Mouse (Mus musculus) forebrain, embryonic 15.5 days (tissue): ENCODE data around the gene Axdnd1. TPM values are rescaled to one million over a fixed set of nuclear protein-coding genes. Genes with fewer than 3 reads are reported as not detected.
"Not testable (repeated sequence)": the region's sequence is repeated elsewhere in the genome, so short reads cannot be mapped to it uniquely, and the experiment has no call there.

ENCODE experiments used
- ATAC-seq: fragments of 200-750 bp; cut with Nextera tagmentation; replicated peaks from 2 replicates; pipeline ENCODE4 v1.8.0; 2017; ENCODE audit warnings: mild to moderate bottlenecking, moderate TSS enrichment, moderate library complexity
- H3K27ac ChIP-seq: fragments of 300-500 bp; sonication (generic); replicated peaks from 2 replicates; pipeline ENCODE4 v1.5.1; 2015; ENCODE audit warnings: mild to moderate bottlenecking, inconsistent platforms
- H3K27me3 ChIP-seq: fragments of 300-500 bp; sonication (generic); 2 replicates; pipeline ENCODE4 v1.6.1; 2015; ENCODE audit warnings: inconsistent platforms
- H3K36me3 ChIP-seq: fragments of 300-500 bp; sonication (generic); 2 replicates; pipeline ENCODE4 v1.6.1; 2015; ENCODE audit warnings: mild to moderate bottlenecking, inconsistent platforms
- H3K4me1 ChIP-seq: fragments of 300-500 bp; sonication (generic); 2 replicates; pipeline ENCODE4 v1.6.1; 2015; ENCODE audit warnings: inconsistent platforms
- H3K4me2 ChIP-seq: fragments of 300-500 bp; sonication (generic); replicated peaks from 2 replicates; pipeline ENCODE4 v1.6.1; 2015; ENCODE audit warnings: mild to moderate bottlenecking, inconsistent platforms
- H3K4me3 ChIP-seq: fragments of 300-500 bp; sonication (generic); 2 replicates; pipeline ENCODE4 v1.5.1; 2015; ENCODE audit warnings: mild to moderate bottlenecking, inconsistent platforms
- H3K9ac ChIP-seq: fragments of 300-500 bp; sonication (generic); replicated peaks from 2 replicates; pipeline ENCODE4 v1.6.1; 2015; ENCODE audit warnings: mild to moderate bottlenecking, inconsistent platforms
- H3K9me3 ChIP-seq: fragments of 300-500 bp; sonication (generic); 2 replicates; pipeline ENCODE4 v1.6.1; 2016; ENCODE audit warnings: inconsistent platforms
- WGBS: fragments of 180-500 bp; shearing (Covaris S2); methylation state at CpG from one replicate; pipeline ENCODE4 v1.1.7; 2015; ENCODE audit warnings: mixed read lengths; 5-methylcytosine and 5-hydroxymethylcytosine counted together
- polyA plus RNA-seq: library from polyadenylated mRNA; unstranded; fragments of >200 nt; fragmentation: Nextera tagmentation; extraction: Ambion mirVana; gene quantifications from 2 replicates; pipeline ENCODE4 v1.2.1, GENCODE M21; 2015

The Axdnd1 gene
- polyA plus RNA-seq, 1 experiment from 2014 or later = 0.31 TPM

GRCm38 (mm10) chr1:156432498-156432897, 11.5 kb upstream of the Axdnd1 start:
- Histone ChIP-seq H3K9ac (no peak overlapping the region), H3K4me3 (no peak overlapping the region), H3K27ac (no peak overlapping the region), H3K27me3 (no peaks in the 10 kb centered on the region), H3K9me3 (no peaks in the 10 kb centered on the region), H3K36me3 (peaks cover 21% of the 10 kb centered on the region), H3K4me1 (no peaks in the 10 kb centered on the region), H3K4me2 (no peak overlapping the region)
- no peak for ATAC-seq
- WGBS = 84% methylated on average over 10 of the region's 10 CpGs

- Histone ChIP-seq H3K27ac (no peak overlapping the region), H3K4me1 (no peaks in the 10 kb centered on the region), H3K36me3 (peaks cover 13% of the 10 kb centered on the region; the same call in 1 of the 2 replicates), H3K4me2 (no peak overlapping the region), H3K9ac (no peak overlapping the region), H3K27me3 (no peaks in the 10 kb centered on the region), H3K4me3 (no peak overlapping the region), H3K9me3 (no peaks in the 10 kb centered on the region)
- no peak for ATAC-seq
- WGBS = 56% methylated on average over 6 of the region's 6 CpGs
Measured at GRCm38 (mm10) chr1:156428434-156428833, 7.5 kb upstream of the Axdnd1 start.

GRCm38 (mm10) chr1:156425746-156426145, 4.8 kb upstream of the Axdnd1 start:
- Histone ChIP-seq H3K27ac (no peak overlapping the region), H3K9ac (no peak overlapping the region), H3K4me2 (no peak overlapping the region), H3K36me3 (0 out of 2 replicates have a peak, but pooled peaks cover 6% of the 10 kb centered on the region), H3K9me3 (no peaks in the 10 kb centered on the region), H3K4me3 (no peak overlapping the region), H3K4me1 (peaks cover 5% of the 10 kb centered on the region; the same call in 1 of the 2 replicates), H3K27me3 (no peaks in the 10 kb centered on the region)
- ATAC-seq = no peak
- WGBS = 96% methylated on average over 4 of the region's 4 CpGs

- WGBS = 85% methylated on average over 3 of the region's 3 CpGs
- Histone ChIP-seq H3K9me3 (no peaks in the 10 kb centered on the region), H3K4me1 (peaks cover 10% of the 10 kb centered on the region), H3K27ac (no peak overlapping the region), H3K4me3 (no peak overlapping the region), H3K27me3 (no peaks in the 10 kb centered on the region), H3K4me2 (no peak overlapping the region), H3K9ac (no peak overlapping the region), H3K36me3 (no peaks in the 10 kb centered on the region)
- ATAC-seq = no peak
Measured at GRCm38 (mm10) chr1:156424054-156424453, 3.1 kb upstream of the Axdnd1 start.

GRCm38 (mm10) chr1:156423493-156423892, 2.5 kb upstream of the Axdnd1 start:
- no peaks in the 10 kb centered on the region for H3K9me3 ChIP-seq
- ATAC-seq = no peak
- no peak overlapping the region for H3K4me3 ChIP-seq
- no peak overlapping the region for H3K9ac ChIP-seq
- no peaks in the 10 kb centered on the region for H3K27me3 ChIP-seq
- 86% methylated on average over 6 of the region's 6 CpGs for WGBS
- peaks cover 10% of the 10 kb centered on the region for H3K4me1 ChIP-seq
- no peak overlapping the region for H3K4me2 ChIP-seq
- no peaks in the 10 kb centered on the region for H3K36me3 ChIP-seq
- H3K27ac ChIP-seq = no peak overlapping the region

- Histone ChIP-seq H3K4me1 (peaks cover 10% of the 10 kb centered on the region), H3K9me3 (no peaks in the 10 kb centered on the region), H3K36me3 (no peaks in the 10 kb centered on the region), H3K4me3 (no peak overlapping the region), H3K9ac (no peak overlapping the region), H3K27ac (no peak overlapping the region), H3K4me2 (no peak overlapping the region), H3K27me3 (no peaks in the 10 kb centered on the region)
- 71% methylated on average over 6 of the region's 6 CpGs for WGBS
- ATAC-seq = no peak
Measured at GRCm38 (mm10) chr1:156422856-156423255, 1.9 kb upstream of the Axdnd1 start.

- Histone ChIP-seq H3K27ac (no peak overlapping the region), H3K4me2 (no peak overlapping the region), H3K36me3 (no peaks in the 10 kb centered on the region), H3K27me3 (no peaks in the 10 kb centered on the region), H3K9me3 (no peaks in the 10 kb centered on the region), H3K9ac (no peak overlapping the region), H3K4me1 (peaks cover 10% of the 10 kb centered on the region), H3K4me3 (no peak overlapping the region)
- WGBS = 58% methylated on average over 4 of the region's 4 CpGs
- ATAC-seq = no peak
Measured at GRCm38 (mm10) chr1:156418170-156418569, 2.8 kb downstream of the Axdnd1 start.

- Histone ChIP-seq H3K27me3 (no peaks in the 10 kb centered on the region), H3K27ac (no peak overlapping the region), H3K36me3 (no peaks in the 10 kb centered on the region), H3K9ac (no peak overlapping the region), H3K4me2 (no peak overlapping the region), H3K4me3 (no peak overlapping the region), H3K9me3 (no peaks in the 10 kb centered on the region), H3K4me1 (no peaks in the 10 kb centered on the region)
- no peak for ATAC-seq
- WGBS = 75% methylated on average over 4 of the region's 4 CpGs
Measured at GRCm38 (mm10) chr1:156408521-156408920, 12.4 kb downstream of the Axdnd1 start.

GRCm38 (mm10) chr1:156408004-156408403, 13.0 kb downstream of the Axdnd1 start:
- no peaks in the 10 kb centered on the region for H3K27me3 ChIP-seq
- 83% methylated on average over 3 of the region's 3 CpGs for WGBS

GRCm38 (mm10) chr1:156403251-156403650, 17.7 kb downstream of the Axdnd1 start:
- no peak overlapping the region for H3K9ac ChIP-seq
- no peaks in the 10 kb centered on the region for H3K36me3 ChIP-seq
- H3K9me3 ChIP-seq = no peaks in the 10 kb centered on the region
- H3K4me1 ChIP-seq = no peaks in the 10 kb centered on the region
- no peak overlapping the region for H3K4me2 ChIP-seq
- WGBS = 33% methylated on average over 10 of the region's 10 CpGs
- no peak for ATAC-seq
- H3K4me3 ChIP-seq = no peak overlapping the region
- no peaks in the 10 kb centered on the region for H3K27me3 ChIP-seq
- no peak overlapping the region for H3K27ac ChIP-seq

More at GRCm38 (mm10) chr1:156408004-156408403, 13.0 kb downstream of the Axdnd1 start:
- Histone ChIP-seq H3K9me3 (no peaks in the 10 kb centered on the region), H3K9ac (no peak overlapping the region), H3K4me3 (no peak overlapping the region), H3K27ac (no peak overlapping the region), H3K4me2 (no peak overlapping the region), H3K4me1 (no peaks in the 10 kb centered on the region), H3K36me3 (no peaks in the 10 kb centered on the region)
- ATAC-seq = no peak

GRCm38 (mm10) chr1:156402491-156402890, 18.5 kb downstream of the Axdnd1 start:
- Histone ChIP-seq H3K9me3 (no peaks in the 10 kb centered on the region), H3K27me3 (no peaks in the 10 kb centered on the region), H3K9ac (no peak overlapping the region), H3K27ac (no peak overlapping the region), H3K4me2 (no peak overlapping the region), H3K36me3 (no peaks in the 10 kb centered on the region), H3K4me3 (no peak overlapping the region), H3K4me1 (no peaks in the 10 kb centered on the region)
- WGBS = 66% methylated on average over 2 of the region's 2 CpGs
- ATAC-seq = no peak

- H3K9ac ChIP-seq, H3K4me3 ChIP-seq, H3K9me3 ChIP-seq, ATAC-seq, H3K27ac ChIP-seq, H3K27me3 ChIP-seq, H3K36me3 ChIP-seq, H3K4me2 ChIP-seq, H3K4me1 ChIP-seq: not testable (repeated sequence)
- WGBS = 84% methylated on average over 3 of the region's 3 CpGs
Measured at GRCm38 (mm10) chr1:156400159-156400558, 20.8 kb downstream of the Axdnd1 start.

- no peaks in the 10 kb centered on the region for H3K9me3 ChIP-seq
- H3K4me2 ChIP-seq = no peak overlapping the region
- no peak overlapping the region for H3K27ac ChIP-seq
- H3K9ac ChIP-seq = no peak overlapping the region
- H3K27me3 ChIP-seq = no peaks in the 10 kb centered on the region
- H3K4me3 ChIP-seq = no peak overlapping the region
- ATAC-seq = no peak
- 94% methylated on average over 4 of the region's 4 CpGs for WGBS
- no peaks in the 10 kb centered on the region for H3K36me3 ChIP-seq
- H3K4me1 ChIP-seq = no peaks in the 10 kb centered on the region
Measured at GRCm38 (mm10) chr1:156393148-156393547, 27.8 kb downstream of the Axdnd1 start.
